Comparison of ENCODE assay signal across 18 mouse cellular contexts in genomic region chr15:8885585-8885984, GRCm38 (mm10).
A peak's percentile ranks its signal among the peaks of the same experiment; 100 is the strongest.
DNase-seq lines count a peak whose midpoint lies in the region; ATAC-seq and TF ChIP-seq lines count a peak whose summit lies in the region.
"Had no signal": no experiment of that assay in that cellular context is flagged by ENCODE, and none has a peak within 500 bp of the region (broad histone marks: within the 10 kb centered on the region; RNA-seq: fewer than 3 reads in every experiment).

No protein-coding gene starts in this region.

- H3K9ac ChIP-seq in liver, adult 2 months (ENCODE audit: low read depth, low read length), result no peak overlapping the region
- no peak overlapping the region for H3K9ac ChIP-seq in lung, postnatal 0 days (replicated peaks; ENCODE audit: low read depth)
- H3K9ac ChIP-seq: embryonic facial prominence, embryonic 13.5 days; forebrain, embryonic 12.5 days; hindbrain, embryonic 12.5 days had no signal

- H3K4me3 ChIP-seq in liver, adult 2 months (ENCODE audit: insufficient read depth, low read depth, low read length), result no peak overlapping the region
- no peak overlapping the region for H3K4me3 ChIP-seq in lung, postnatal 0 days (ENCODE audit: low read depth, low read length)
- H3K4me3 ChIP-seq: forebrain, embryonic 12.5 days; heart, embryonic 10.5 days; hindbrain, embryonic 12.5 days had no signal

- TF ChIP-seq CTCF in liver, adult 2 months (IDR thresholded peaks at IDR 0.05; ENCODE audit: low read depth, low read length), result no peak
- no peak for TF ChIP-seq CTCF in lung, postnatal 0 days (IDR thresholded peaks at IDR 0.05)

- H3K4me2 ChIP-seq in lung, postnatal 0 days (replicated peaks; ENCODE audit: low read depth, low read length), result no peak overlapping the region
- H3K4me2 ChIP-seq: forebrain, embryonic 12.5 days; hindbrain, embryonic 12.5 days had no signal

- no peaks in the 10 kb centered on the region for H3K36me3 ChIP-seq in liver, adult 2 months (ENCODE audit: control insufficient read depth, insufficient read depth, low read length)
- no peaks in the 10 kb centered on the region for H3K36me3 ChIP-seq in lung, postnatal 0 days (ENCODE audit: insufficient read depth, low read length)
- H3K36me3 ChIP-seq: embryonic facial prominence, embryonic 13.5 days; forebrain, embryonic 12.5 days; heart, embryonic 10.5 days; hindbrain, embryonic 12.5 days had no signal

- intact Hi-C loops in left cerebral cortex, postnatal 14 days (cut with DNase I), result loop anchor here (1.0 kb wide), 1 partner anchor 256 kb away; no protein-coding TSS in a partner anchor

- no peaks in the 10 kb centered on the region for H3K9me3 ChIP-seq in lung, postnatal 0 days (ENCODE audit: low read length)
- H3K9me3 ChIP-seq: embryonic facial prominence, embryonic 13.5 days; forebrain, embryonic 12.5 days; heart, embryonic 10.5 days; hindbrain, embryonic 12.5 days had no signal

- ATAC-seq in lung, postnatal 0 days, result 0 out of 2 replicates have a peak, but pooled peaks have one; percentile 21

- H3K4me1 ChIP-seq in liver, adult 2 months (ENCODE audit: control insufficient read depth, insufficient read depth, low read length), result no peaks in the 10 kb centered on the region
- no peaks in the 10 kb centered on the region for H3K4me1 ChIP-seq in lung, postnatal 0 days (ENCODE audit: insufficient read depth, low read depth, low read length)
- H3K4me1 ChIP-seq: embryonic facial prominence, embryonic 13.5 days; heart, embryonic 10.5 days; hindbrain, embryonic 12.5 days had no signal

- no peak for TF ChIP-seq POLR2A in liver, adult 2 months (IDR thresholded peaks at IDR 0.05; ENCODE audit: extremely low read depth, insufficient read depth, low read length)

- H3K79me2 ChIP-seq in liver, adult 2 months (ENCODE audit: control insufficient read depth, insufficient read depth, low read length), result no peaks in the 10 kb centered on the region

- H3K27me3 ChIP-seq in liver, adult 2 months (ENCODE audit: control insufficient read depth, insufficient read depth, low read length), result no peaks in the 10 kb centered on the region
- no peaks in the 10 kb centered on the region for H3K27me3 ChIP-seq in lung, postnatal 0 days (replicated peaks; ENCODE audit: insufficient read depth, low read length)
- H3K27me3 ChIP-seq: CH12.LX; embryonic facial prominence, embryonic 13.5 days; forebrain, embryonic 12.5 days; hindbrain, embryonic 12.5 days had no signal

- peak; percentile 25 for DNase-seq in adrenal gland, postnatal 10 days
- DNase-seq in adrenal gland, postnatal 14 days, result no peak
- peak; percentile 65 for DNase-seq in liver, adult 2 months (ENCODE audit: extremely low read depth, low read depth, low spot score)
- no peak for DNase-seq in liver
- DNase-seq in lung, postnatal 0 days (ENCODE audit: low spot score), result peak; percentile 34
- DNase-seq in lung, postnatal 4 days, result no peak
- peak; percentile 5 for DNase-seq in lung, postnatal 36 days
- no peak for DNase-seq in left cerebral cortex, postnatal 14 days (ENCODE audit: low spot score in 2 of 2)
- DNase-seq: adrenal gland, postnatal 25 days; cerebellum, adult 11-12 months; cerebellum, postnatal 25 days; gastrocnemius, postnatal 10 days; heart, postnatal 4 days had no signal

- 91% methylated on average over 3 of the region's 3 CpGs for WGBS in liver, adult 2 months
- 77% methylated on average over 3 of the region's 3 CpGs for WGBS in lung, postnatal 0 days

- no peak for TF ChIP-seq EP300 in lung, postnatal 0 days (IDR thresholded peaks at IDR 0.05)

- no peak overlapping the region for H3K27ac ChIP-seq in liver, adult 2 months (replicated peaks; ENCODE audit: insufficient read depth, low read depth, low read length)
- H3K27ac ChIP-seq in lung, postnatal 0 days (ENCODE audit: low read length), result no peak overlapping the region
- H3K27ac ChIP-seq: embryonic facial prominence, embryonic 13.5 days; forebrain, embryonic 12.5 days; heart, embryonic 10.5 days; hindbrain, embryonic 12.5 days had no signal

Comparison
In these comparisons a context has a peak if more than half of its experiments do, and no peak if none do; other contexts are left out.
1. DNase-seq: peak in adrenal gland, postnatal 10 days (single experiment), liver, adult 2 months (single experiment), lung, postnatal 0 days (single experiment) and lung, postnatal 36 days (single experiment); none in adrenal gland, postnatal 14 days (single experiment), liver (single experiment), lung, postnatal 4 days (0 of 2) and left cerebral cortex, postnatal 14 days (0 of 2).